Mouse (Mus musculus) heart, postnatal 0 days (tissue): ENCODE measurements around the gene Pou2f2.

Experiments
- CTCF ChIP-seq: IDR thresholded peaks from 2 replicates; pipeline ENCODE4 v1.5.1; 2016; ENCODE audit warnings: antibody characterized with exemption, control low read depth, low read depth
- EP300 ChIP-seq: IDR thresholded peaks from 2 replicates; pipeline ENCODE4 v1.6.1; 2016; ENCODE audit warnings: antibody characterized with exemption, low read depth

GRCm38 (mm10) chr7:25180512-25180911 lies 986 bp upstream of the Pou2f2 start:
- TF ChIP-seq CTCF (no peak), EP300 (no peak)
